Mouse (Mus musculus): Measurements from ENCODE around the gene Elp5. TPM values are rescaled to one million over a fixed set of nuclear protein-coding genes. Genes with fewer than 3 reads are reported as not detected.
"Not testable (repeated sequence)": the region's sequence is repeated elsewhere in the genome, so short reads cannot be mapped to it uniquely, and the experiment has no call there.

Elp5 gene
- polyA plus RNA-seq, 1 experiment from 2014 or later: 166 TPM

- Histone ChIP-seq H3K27ac (ENCODE audit: low read length) (no peak overlapping the region), H3K4me3 (replicated peaks; ENCODE audit: low read length) (peak overlapping the region; percentile 61), H3K27me3 (replicated peaks; ENCODE audit: control insufficient read depth, insufficient read depth, low read length) (peaks cover 13% of the 10 kb centered on the region), H3K36me3 (ENCODE audit: control insufficient read depth, insufficient read depth) (no peaks in the 10 kb centered on the region), H3K9me3 (ENCODE audit: control insufficient read depth, low read length) (no peaks in the 10 kb centered on the region), H3K4me1 (replicated peaks; ENCODE audit: control insufficient read depth, insufficient read depth, low read length) (peaks cover 22% of the 10 kb centered on the region), H3K4me2 (ENCODE audit: low read length) (peak overlapping the region; percentile 100), H3K9ac (replicated peaks; ENCODE audit: low read depth, low read length) (peak overlapping the region; percentile 62)
- under 1% methylated on average over 24 of the region's 30 CpGs for WGBS
- peak; percentile 21; the same call in 1 of the 2 replicates for ATAC-seq
Measured at GRCm38 (mm10) chr11:69936156-69936555, 46.2 kb downstream of the Elp5 start.

GRCm38 (mm10) chr11:69935137-69935879, 47.0 kb downstream of the Elp5 start, which contains the start of gene Ybx2:
Gene Ybx2, plus strand, starts transcription at chr11:69935796.
- Histone ChIP-seq H3K36me3 (ENCODE audit: control insufficient read depth, insufficient read depth) (no peaks in the 10 kb centered on the region), H3K4me3 (replicated peaks; ENCODE audit: low read length) (peak within 1 kb of the TSS; percentile 61), H3K27me3 (replicated peaks; ENCODE audit: control insufficient read depth, insufficient read depth, low read length) (peaks cover 13% of the 10 kb centered on the region), H3K9me3 (ENCODE audit: control insufficient read depth, low read length) (no peaks in the 10 kb centered on the region), H3K9ac (replicated peaks; ENCODE audit: low read depth, low read length) (peak within 1 kb of the TSS; percentile 62), H3K4me2 (ENCODE audit: low read length) (peak within 1 kb of the TSS; percentile 100), H3K27ac (ENCODE audit: low read length) (no peak within 1 kb of the TSS), H3K4me1 (replicated peaks; ENCODE audit: control insufficient read depth, insufficient read depth, low read length) (peaks cover 22% of the 10 kb centered on the region)
- 1% methylated on average over 56 of the region's 62 CpGs for WGBS
- peak; percentile 89 for ATAC-seq

- H3K9ac ChIP-seq (replicated peaks; ENCODE audit: low read depth, low read length): no peak overlapping the region
- H3K4me3 ChIP-seq (replicated peaks; ENCODE audit: low read length): peak overlapping the region; percentile 26
- WGBS: 17% methylated on average over 6 of the region's 6 CpGs
- peaks cover 22% of the 10 kb centered on the region for H3K4me1 ChIP-seq (replicated peaks; ENCODE audit: control insufficient read depth, insufficient read depth, low read length)
- peak overlapping the region; percentile 45; the same call in 1 of the 2 replicates for H3K4me2 ChIP-seq (ENCODE audit: low read length)
- H3K27ac ChIP-seq (ENCODE audit: low read length): no peak overlapping the region
- no peak for ATAC-seq
- H3K27me3 ChIP-seq (replicated peaks; ENCODE audit: control insufficient read depth, insufficient read depth, low read length): peaks cover 13% of the 10 kb centered on the region
- no peaks in the 10 kb centered on the region for H3K36me3 ChIP-seq (ENCODE audit: control insufficient read depth, insufficient read depth)
- no peaks in the 10 kb centered on the region for H3K9me3 ChIP-seq (ENCODE audit: control insufficient read depth, low read length)
Measured at GRCm38 (mm10) chr11:69934681-69935080, 47.6 kb downstream of the Elp5 start.

- peak; percentile 56 for ATAC-seq
- Histone ChIP-seq H3K4me3 (replicated peaks; ENCODE audit: low read length) (peak overlapping the region; percentile 26), H3K9ac (replicated peaks; ENCODE audit: low read depth, low read length) (no peak overlapping the region), H3K4me1 (replicated peaks; ENCODE audit: control insufficient read depth, insufficient read depth, low read length) (peaks cover 22% of the 10 kb centered on the region), H3K9me3 (ENCODE audit: control insufficient read depth, low read length) (no peaks in the 10 kb centered on the region), H3K36me3 (ENCODE audit: control insufficient read depth, insufficient read depth) (no peaks in the 10 kb centered on the region), H3K27me3 (replicated peaks; ENCODE audit: control insufficient read depth, insufficient read depth, low read length) (peaks cover 13% of the 10 kb centered on the region), H3K27ac (ENCODE audit: low read length) (no peak overlapping the region), H3K4me2 (ENCODE audit: low read length) (peak overlapping the region; percentile 45)
- 1% methylated on average over 18 of the region's 18 CpGs for WGBS
Measured at GRCm38 (mm10) chr11:69934169-69934568, 48.1 kb downstream of the Elp5 start.

GRCm38 (mm10) chr11:69933066-69933465, 49.3 kb downstream of the Elp5 start:
- Histone ChIP-seq H3K27ac (ENCODE audit: low read length) (no peak overlapping the region), H3K27me3 (replicated peaks; ENCODE audit: control insufficient read depth, insufficient read depth, low read length) (peaks cover 10% of the 10 kb centered on the region), H3K9ac (replicated peaks; ENCODE audit: low read depth, low read length) (no peak overlapping the region), H3K4me2 (ENCODE audit: low read length) (no peak overlapping the region), H3K9me3 (ENCODE audit: control insufficient read depth, low read length) (no peaks in the 10 kb centered on the region), H3K36me3 (ENCODE audit: control insufficient read depth, insufficient read depth) (no peaks in the 10 kb centered on the region), H3K4me1 (replicated peaks; ENCODE audit: control insufficient read depth, insufficient read depth, low read length) (peaks cover 22% of the 10 kb centered on the region), H3K4me3 (replicated peaks; ENCODE audit: low read length) (no peak overlapping the region)
- no peak for ATAC-seq
- WGBS: 76% methylated on average over 4 of the region's 4 CpGs

GRCm38 (mm10) chr11:69932254-69932653, 50.1 kb downstream of the Elp5 start:
- Histone ChIP-seq H3K4me3 (replicated peaks; ENCODE audit: low read length) (no peak overlapping the region), H3K4me1 (replicated peaks; ENCODE audit: control insufficient read depth, insufficient read depth, low read length) (peaks cover 22% of the 10 kb centered on the region), H3K9ac (replicated peaks; ENCODE audit: low read depth, low read length) (no peak overlapping the region), H3K9me3 (ENCODE audit: control insufficient read depth, low read length) (no peaks in the 10 kb centered on the region), H3K4me2 (ENCODE audit: low read length) (no peak overlapping the region), H3K27ac (ENCODE audit: low read length) (no peak overlapping the region), H3K27me3 (replicated peaks; ENCODE audit: control insufficient read depth, insufficient read depth, low read length) (peaks cover 7% of the 10 kb centered on the region), H3K36me3 (ENCODE audit: control insufficient read depth, insufficient read depth) (no peaks in the 10 kb centered on the region)
- no peak for ATAC-seq
- WGBS: 45% methylated on average over 3 of the region's 3 CpGs

GRCm38 (mm10) chr11:69931769-69932168, 50.5 kb downstream of the Elp5 start:
- 72% methylated on average over 8 of the region's 8 CpGs for WGBS
- H3K27me3 ChIP-seq (replicated peaks; ENCODE audit: control insufficient read depth, insufficient read depth, low read length): peaks cover 2% of the 10 kb centered on the region; the same call in 1 of the 2 replicates
- H3K4me3 ChIP-seq (replicated peaks; ENCODE audit: low read length): no peak overlapping the region
- no peaks in the 10 kb centered on the region for H3K9me3 ChIP-seq (ENCODE audit: control insufficient read depth, low read length)
- H3K36me3 ChIP-seq (ENCODE audit: control insufficient read depth, insufficient read depth): no peaks in the 10 kb centered on the region
- ATAC-seq: no peak
- H3K9ac ChIP-seq (replicated peaks; ENCODE audit: low read depth, low read length): no peak overlapping the region
- no peak overlapping the region for H3K27ac ChIP-seq (ENCODE audit: low read length)
- no peak overlapping the region for H3K4me2 ChIP-seq (ENCODE audit: low read length)
- H3K4me1 ChIP-seq (replicated peaks; ENCODE audit: control insufficient read depth, insufficient read depth, low read length): peaks cover 22% of the 10 kb centered on the region

GRCm38 (mm10) chr11:69930967-69931537, 51.3 kb downstream of the Elp5 start:
- WGBS: 75% methylated on average over 3 of the region's 3 CpGs
- no peak for ATAC-seq

GRCm38 (mm10) chr11:69930176-69930575, 52.1 kb downstream of the Elp5 start:
- H3K9ac ChIP-seq (replicated peaks; ENCODE audit: low read depth, low read length); H3K27ac ChIP-seq (ENCODE audit: low read length); H3K36me3 ChIP-seq (ENCODE audit: control insufficient read depth, insufficient read depth); H3K9me3 ChIP-seq (ENCODE audit: control insufficient read depth, low read length); H3K27me3 ChIP-seq (replicated peaks; ENCODE audit: control insufficient read depth, insufficient read depth, low read length); H3K4me3 ChIP-seq (replicated peaks; ENCODE audit: low read length); H3K4me1 ChIP-seq (replicated peaks; ENCODE audit: control insufficient read depth, insufficient read depth, low read length); ATAC-seq; H3K4me2 ChIP-seq (ENCODE audit: low read length): not testable (repeated sequence)
- WGBS: 91% methylated on average over 8 of the region's 8 CpGs

More at GRCm38 (mm10) chr11:69930967-69931537, 51.3 kb downstream of the Elp5 start:
- H3K4me3 ChIP-seq (replicated peaks; ENCODE audit: low read length): no peak overlapping the region
- no peaks in the 10 kb centered on the region for H3K27me3 ChIP-seq (replicated peaks; ENCODE audit: control insufficient read depth, insufficient read depth, low read length)
- peaks cover 15% of the 10 kb centered on the region for H3K4me1 ChIP-seq (replicated peaks; ENCODE audit: control insufficient read depth, insufficient read depth, low read length)
- H3K36me3 ChIP-seq (ENCODE audit: control insufficient read depth, insufficient read depth): no peaks in the 10 kb centered on the region
- H3K9ac ChIP-seq (replicated peaks; ENCODE audit: low read depth, low read length): no peak overlapping the region
- no peak overlapping the region for H3K27ac ChIP-seq (ENCODE audit: low read length)
- no peaks in the 10 kb centered on the region for H3K9me3 ChIP-seq (ENCODE audit: control insufficient read depth, low read length)
- no peak overlapping the region for H3K4me2 ChIP-seq (ENCODE audit: low read length)

All from forebrain, embryonic 16.5 days (tissue).